Mouse (Mus musculus): Measurements from ENCODE around the gene Slc35e3.

GRCm38 (mm10) chr10:117705806-117706205 lies 40.4 kb downstream of the Slc35e3 start:
- no peak for TF ChIP-seq CTCF (IDR thresholded peaks at IDR 0.05; ENCODE audit: low read depth)
- TF ChIP-seq EP300 (optimal IDR thresholded peaks at IDR 0.05): no peak

Measured in stomach, postnatal 0 days (tissue).